Mouse (Mus musculus) C2C12 (cell line): ENCODE measurements around the gene Lsm7. TPM values are rescaled to one million over a fixed set of nuclear protein-coding genes. Genes with fewer than 3 reads are reported as not detected.
"Not testable (repeated sequence)": the region's sequence is repeated elsewhere in the genome, so short reads cannot be mapped to it uniquely, and the experiment has no call there.

Experiments used
- H3K27me3 ChIP-seq: one replicate; pipeline ENCODE4 v1.6.1; 2011; ENCODE audit not compliant: control insufficient read depth, insufficient read depth, insufficient read length
- H3K36me3 ChIP-seq: one replicate; pipeline ENCODE4 v1.6.1; 2011; ENCODE audit not compliant: control insufficient read depth, insufficient read depth
- H3K4me3 ChIP-seq: one replicate; pipeline ENCODE4 v1.5.1; 2011; ENCODE audit warnings: mild to moderate bottlenecking, control low read depth; ENCODE audit not compliant: poor library complexity, insufficient read depth, severe bottlenecking
- H3K79me2 ChIP-seq: one replicate; pipeline ENCODE4 v1.6.1; 2011; ENCODE audit not compliant: control insufficient read depth, insufficient read depth
- H3K79me3 ChIP-seq: one replicate; pipeline ENCODE4 v1.6.1; 2011; ENCODE audit warnings: low read depth, control low read depth
- H3ac ChIP-seq: one replicate; pipeline ENCODE3; 2011; ENCODE audit warnings: low read depth; ENCODE audit not compliant: control insufficient read depth, insufficient read length
- CEBPB ChIP-seq: IDR thresholded peaks from one replicate; pipeline ENCODE4 v1.6.1; 2011; ENCODE audit warnings: low read depth, mild to moderate bottlenecking, control low read depth, moderate library complexity
- CTCF ChIP-seq: IDR thresholded peaks from one replicate; pipeline ENCODE4 v1.5.1; 2011; ENCODE audit not compliant: control insufficient read depth, insufficient read depth, insufficient read length
- FOSL1 ChIP-seq: IDR thresholded peaks from one replicate; pipeline ENCODE4 v1.8.0; 2011; ENCODE audit warnings: mild to moderate bottlenecking, low read length; ENCODE audit not compliant: poor library complexity, insufficient read depth, severe bottlenecking
- MAX ChIP-seq: IDR thresholded peaks from one replicate; pipeline ENCODE4 v1.6.1; 2011; ENCODE audit warnings: mild to moderate bottlenecking, control low read depth
- MYOD1 ChIP-seq: IDR thresholded peaks from one replicate; pipeline ENCODE4 v1.6.1; 2011; ENCODE audit warnings: low read depth; ENCODE audit not compliant: control insufficient read depth, insufficient read length
- MYOG ChIP-seq: IDR thresholded peaks from one replicate; pipeline ENCODE4 v1.6.1; 2011; ENCODE audit not compliant: control insufficient read depth, insufficient read length; ENCODE audit errors: extremely low read depth
- USF1 ChIP-seq: IDR thresholded peaks from one replicate; pipeline ENCODE4 v1.6.1; 2011; ENCODE audit warnings: low read depth, mild to moderate bottlenecking, control low read depth, moderate library complexity
- polyA plus RNA-seq: library from polyadenylated mRNA; unstranded; fragments of >200 nt; fragmentation: generic; extraction: Trizol; gene quantifications from one replicate; pipeline ENCODE4 v1.2.1, GENCODE M21; 2012; ENCODE audit warnings: missing spikeins

Lsm7 gene
- polyA plus RNA-seq, 1 experiment: 297 TPM

DNA sequence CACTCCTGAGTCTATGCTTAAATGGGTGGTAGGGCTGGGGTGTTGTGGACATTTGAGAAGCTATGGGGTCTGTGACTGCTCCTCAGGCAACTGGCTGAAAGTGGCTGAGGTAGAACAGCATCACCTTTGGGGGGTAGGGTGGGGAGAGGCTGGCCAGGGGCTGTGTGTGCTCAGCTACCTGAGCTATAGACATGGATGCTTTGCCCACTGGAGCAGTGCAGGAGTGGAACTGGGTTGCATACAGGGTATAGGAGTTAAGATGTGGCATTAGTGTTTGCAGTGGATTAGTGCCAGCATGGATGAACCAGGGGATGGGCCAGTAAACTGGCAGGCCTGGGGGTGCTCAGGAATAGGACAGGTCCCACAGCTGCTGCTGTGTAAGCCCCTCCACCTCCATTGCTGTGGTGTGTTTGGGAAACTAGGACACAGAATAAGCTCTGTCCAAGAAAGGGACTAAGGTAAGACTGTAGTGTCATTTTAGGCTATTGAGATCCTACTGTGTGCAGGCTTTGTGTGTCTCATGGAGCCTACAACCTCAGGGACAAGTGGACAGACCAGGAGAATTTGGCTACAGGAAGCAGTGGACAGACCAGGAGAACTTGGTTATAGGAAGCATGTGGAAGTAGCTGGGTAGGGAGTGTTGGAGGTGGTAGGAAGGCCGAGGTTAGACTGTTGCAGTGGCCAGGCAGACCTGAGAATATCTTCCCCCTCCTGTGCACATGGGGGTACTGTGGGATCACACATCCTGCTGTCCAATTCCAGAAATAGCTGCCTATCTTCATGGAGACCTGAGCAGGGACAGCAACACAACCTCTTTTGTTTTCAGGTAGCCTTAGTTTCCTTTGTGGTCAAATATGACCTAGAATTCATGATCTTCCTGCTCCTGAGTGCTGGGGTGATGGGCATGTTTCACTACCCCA is 25.4 kb downstream of the Lsm7 start:
- peaks cover 24% of the 10 kb centered on the region for H3K79me3 ChIP-seq
- H3K4me3 ChIP-seq: no peak overlapping the region
- H3K27me3 ChIP-seq: no peaks in the 10 kb centered on the region
- peaks cover 40% of the 10 kb centered on the region for H3K79me2 ChIP-seq
- TF ChIP-seq MAX (no peak), MYOD1 (no peak), MYOG (no peak), FOSL1 (no peak), CTCF (no peak), USF1 (no peak), CEBPB (no peak)
- no peak overlapping the region for H3ac ChIP-seq
- peaks cover 26% of the 10 kb centered on the region for H3K36me3 ChIP-seq

DNA sequence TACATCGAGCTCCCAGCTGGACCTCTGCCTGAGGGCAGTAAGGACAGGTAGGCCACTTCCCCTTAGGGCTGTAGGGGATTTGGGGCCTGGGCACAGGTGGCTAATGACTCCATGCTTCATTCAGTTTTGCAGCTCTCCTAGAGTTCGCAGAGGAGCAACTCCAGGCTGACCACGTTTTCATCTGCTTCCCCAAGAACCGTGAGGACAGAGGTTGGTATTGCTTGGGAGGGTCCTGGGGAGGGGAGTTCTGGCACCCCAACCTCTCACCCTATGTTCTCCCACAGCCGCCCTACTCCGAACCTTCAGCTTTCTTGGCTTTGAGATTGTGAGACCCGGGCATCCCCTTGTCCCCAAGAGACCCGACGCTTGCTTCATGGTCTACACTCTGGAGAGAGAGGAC is 26.4 kb downstream of the Lsm7 start:
- H3ac ChIP-seq, H3K4me3 ChIP-seq, H3K27me3 ChIP-seq: not testable (repeated sequence)
- H3K79me3 ChIP-seq: peaks cover 24% of the 10 kb centered on the region
- peaks cover 40% of the 10 kb centered on the region for H3K79me2 ChIP-seq
- H3K36me3 ChIP-seq: peaks cover 26% of the 10 kb centered on the region

DNA sequence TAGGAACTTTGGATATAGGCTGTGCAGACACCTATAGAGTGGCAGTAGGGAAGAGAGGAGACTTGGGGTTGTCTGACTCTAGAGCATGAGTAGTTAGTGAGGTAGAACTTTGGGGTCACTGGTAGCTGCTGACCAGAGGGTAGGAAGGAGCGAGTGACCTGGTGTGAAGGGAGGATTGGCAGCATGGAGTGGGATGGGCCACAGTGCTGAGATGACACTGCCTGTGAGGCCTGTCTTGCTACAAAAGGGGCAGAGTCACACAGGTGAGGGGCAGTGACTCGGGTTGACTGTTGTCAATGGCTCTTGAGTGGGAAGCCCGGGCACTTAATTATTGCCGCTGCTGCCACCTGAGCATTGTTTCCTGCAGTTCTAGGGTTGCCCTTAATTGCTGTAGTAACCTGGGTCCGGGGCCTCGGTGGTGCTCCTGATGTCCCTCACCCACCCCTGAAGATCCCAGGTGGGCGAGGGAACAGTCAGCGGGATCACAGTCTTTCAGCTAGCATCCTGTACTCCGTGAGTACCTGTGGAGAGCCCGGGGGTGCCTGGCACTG is 27.1 kb downstream of the Lsm7 start:
- H3K79me3 ChIP-seq: peaks cover 24% of the 10 kb centered on the region
- peaks cover 26% of the 10 kb centered on the region for H3K36me3 ChIP-seq
- peaks cover 40% of the 10 kb centered on the region for H3K79me2 ChIP-seq
- TF ChIP-seq MYOD1 (no peak), MAX (no peak), MYOG (no peak), USF1 (no peak), CEBPB (no peak)
- H3K4me3 ChIP-seq: peak overlapping the region; percentile 92
- no peaks in the 10 kb centered on the region for H3K27me3 ChIP-seq
- peak overlapping the region; percentile 99 for H3ac ChIP-seq

DNA sequence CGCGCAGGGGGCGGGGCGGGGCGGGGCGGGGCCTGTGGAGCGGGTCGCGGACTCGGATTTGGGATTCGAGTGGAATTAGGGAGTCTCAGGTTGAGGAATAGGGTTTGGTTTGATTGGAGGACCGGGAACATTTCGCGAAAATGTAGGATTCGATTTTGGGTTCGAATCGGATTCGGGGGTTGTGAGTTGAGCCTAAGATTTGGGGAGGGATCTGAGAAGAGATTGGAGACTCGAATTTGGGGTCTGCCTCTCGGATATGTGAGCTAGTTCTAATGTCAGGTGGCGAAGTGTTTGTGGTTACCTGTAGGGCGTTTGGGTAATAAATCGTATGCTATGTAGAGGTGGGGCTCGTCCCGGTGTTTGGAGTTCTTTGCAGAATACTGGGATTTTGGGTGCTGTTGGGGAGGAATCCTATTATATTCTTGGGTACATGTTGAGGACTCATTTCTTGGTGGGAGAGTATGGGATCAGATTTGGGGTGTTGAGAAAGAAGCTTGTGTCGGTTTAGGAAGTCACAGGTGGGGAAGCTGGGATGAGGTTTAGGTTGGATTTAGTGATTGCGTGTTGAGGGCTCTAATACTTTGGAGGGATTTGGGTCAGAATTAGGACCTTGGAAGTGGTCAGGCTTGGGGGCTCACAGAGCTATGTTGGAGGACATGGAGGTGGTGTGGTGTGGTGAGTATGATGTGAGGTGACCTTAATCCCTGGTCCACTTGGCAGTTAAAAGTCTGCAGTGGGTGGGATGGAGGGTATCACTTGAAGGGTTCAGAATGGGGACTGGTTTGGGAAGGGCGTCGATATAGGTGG is 27.7 kb downstream of the Lsm7 start:
- Histone ChIP-seq H3K36me3 (peaks cover 26% of the 10 kb centered on the region), H3K4me3 (peak overlapping the region; percentile 92), H3ac (peak overlapping the region; percentile 99), H3K27me3 (no peaks in the 10 kb centered on the region), H3K79me2 (peaks cover 40% of the 10 kb centered on the region), H3K79me3 (peaks cover 24% of the 10 kb centered on the region)
- no peak for TF ChIP-seq FOSL1
- TF ChIP-seq MYOG: no peak
- no peak for TF ChIP-seq MYOD1
- TF ChIP-seq CTCF: no peak
- no peak for TF ChIP-seq CEBPB
- no peak for TF ChIP-seq MAX
- TF ChIP-seq USF1: no peak

DNA sequence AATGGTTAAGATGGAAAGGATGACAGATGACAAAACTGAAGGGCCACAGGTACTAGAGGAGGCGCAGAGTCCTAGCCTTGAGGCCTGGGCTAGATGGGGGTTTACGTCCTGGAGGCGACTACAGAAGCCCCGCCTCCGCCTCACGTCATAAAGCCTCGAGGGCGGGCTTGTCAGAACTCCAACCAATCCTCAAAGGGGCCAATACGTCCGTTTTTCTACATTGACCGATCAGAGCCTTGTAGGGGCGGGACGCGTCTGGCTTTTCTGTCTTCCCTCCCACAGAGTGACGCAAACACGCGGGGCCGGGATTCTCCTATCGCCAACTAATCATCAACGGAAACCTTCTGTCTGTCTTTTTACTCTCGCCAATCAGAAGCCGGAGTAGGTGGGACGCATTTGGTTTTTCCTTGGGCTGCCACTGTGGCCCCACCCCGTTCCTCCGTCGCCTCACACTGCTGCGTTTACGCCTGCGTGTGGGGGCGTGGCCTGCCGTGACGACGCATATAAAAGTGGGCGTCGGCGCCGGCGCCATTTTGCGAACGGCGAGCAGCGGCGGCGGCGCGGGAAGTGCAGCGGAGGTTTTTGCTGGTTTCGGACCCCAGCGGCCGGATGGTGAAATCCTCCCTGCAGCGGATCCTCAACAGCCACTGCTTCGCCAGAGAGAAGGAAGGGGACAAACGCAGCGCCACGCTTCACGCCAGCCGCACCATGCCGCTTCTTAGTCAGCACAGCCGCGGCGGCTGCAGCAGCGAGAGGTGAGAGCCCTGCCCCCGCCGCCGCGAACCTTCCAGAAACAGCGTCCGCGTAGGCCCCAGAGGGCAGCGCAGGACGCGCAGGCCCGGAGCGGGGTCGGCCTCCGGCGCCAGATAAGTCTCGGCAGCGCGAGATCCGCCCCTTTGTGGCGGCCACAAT is 28.6 kb downstream of the Lsm7 start, which contains the start of gene Oaz1:
Gene Oaz1, plus strand, starts transcription at position 506 of the 912 bp plus-strand sequence.
- Histone ChIP-seq H3K79me2 (peaks cover 40% of the 10 kb centered on the region), H3K36me3 (peaks cover 26% of the 10 kb centered on the region), H3K79me3 (peaks cover 24% of the 10 kb centered on the region), H3K27me3 (no peaks in the 10 kb centered on the region), H3K4me3 (peak within 1 kb of the TSS; percentile 92), H3ac (peak within 1 kb of the TSS; percentile 99)
- TF ChIP-seq MYOG (no peak), MAX (peak; percentile 39)
